Mouse (Mus musculus) hindbrain, postnatal 0 days (tissue): ENCODE data around the gene Dlg2. TPM values are rescaled to one million over a fixed set of nuclear protein-coding genes. Genes with fewer than 3 reads are reported as not detected.

Source experiments
- ATAC-seq: fragments of 200-750 bp; cut with Nextera tagmentation; 2 replicates; pipeline ENCODE4 v1.8.0; 2017; ENCODE audit warnings: mild to moderate bottlenecking, moderate TSS enrichment, moderate library complexity
- DNase-seq: peaks from one replicate; pipeline ENCODE4 v3.0.0-alpha.2; 2015; ENCODE audit warnings: low spot score
- H3K27ac ChIP-seq: fragments of 300-500 bp; sonication (generic); 2 replicates; pipeline ENCODE4 v1.5.1; 2014; ENCODE audit warnings: mild to moderate bottlenecking
- H3K27me3 ChIP-seq: fragments of 300-500 bp; sonication (generic); 2 replicates; pipeline ENCODE4 v1.6.1; 2014; ENCODE audit warnings: low read length, mixed read lengths; ENCODE audit not compliant: insufficient read depth
- H3K36me3 ChIP-seq: fragments of 300-500 bp; sonication (generic); 2 replicates; pipeline ENCODE4 v1.6.1; 2014; ENCODE audit warnings: low read length, mixed read lengths; ENCODE audit not compliant: insufficient read depth
- H3K4me1 ChIP-seq: fragments of 300-500 bp; sonication (generic); 2 replicates; pipeline ENCODE4 v1.6.1; 2014; ENCODE audit warnings: antibody characterized with exemption, low read length, mixed read lengths; ENCODE audit not compliant: insufficient read depth
- H3K4me2 ChIP-seq: fragments of 300-500 bp; sonication (generic); 2 replicates; pipeline ENCODE4 v1.6.1; 2014; ENCODE audit warnings: low read depth, mild to moderate bottlenecking, low read length, moderate library complexity, mixed read lengths
- H3K4me3 ChIP-seq: fragments of 300-500 bp; sonication (generic); 2 replicates; pipeline ENCODE4 v1.5.1; 2014; ENCODE audit warnings: low read length
- H3K9ac ChIP-seq: fragments of 300-500 bp; sonication (generic); replicated peaks from 2 replicates; pipeline ENCODE4 v1.6.1; 2014; ENCODE audit warnings: mild to moderate bottlenecking, low read length, moderate library complexity, mixed read lengths
- H3K9me3 ChIP-seq: fragments of 300-500 bp; sonication (generic); 2 replicates; pipeline ENCODE4 v1.6.1; 2016; ENCODE audit warnings: low read length, mixed read lengths
- CTCF ChIP-seq: IDR thresholded peaks from 2 replicates; pipeline ENCODE4 v1.5.1; 2016; ENCODE audit warnings: antibody characterized with exemption, control low read depth, low read depth
- WGBS: fragments of 180-500 bp; shearing (Covaris S2); extraction: QIAGEN DNeasy Blood & Tissue Kit; methylation state at CpG from one replicate; pipeline ENCODE4 v1.1.7; 2014; 5-methylcytosine and 5-hydroxymethylcytosine counted together
- polyA plus RNA-seq: library from polyadenylated mRNA; unstranded; fragments of >200 nt; fragmentation: Nextera tagmentation; extraction: Ambion mirVana; gene quantifications from 2 replicates; pipeline ENCODE4 v1.2.1, GENCODE M21; 2015
- total RNA-seq: library from RNA; depleted of rRNA; stranded (reverse); fragments of >200 nt; gene quantifications from 2 replicates; pipeline ENCODE4 v1.2.3, GENCODE M21; 2014

Gene Dlg2
- total and polyA plus RNA-seq, 2 experiments from 2014 or later, result 20.4 to 113 TPM

DNA sequence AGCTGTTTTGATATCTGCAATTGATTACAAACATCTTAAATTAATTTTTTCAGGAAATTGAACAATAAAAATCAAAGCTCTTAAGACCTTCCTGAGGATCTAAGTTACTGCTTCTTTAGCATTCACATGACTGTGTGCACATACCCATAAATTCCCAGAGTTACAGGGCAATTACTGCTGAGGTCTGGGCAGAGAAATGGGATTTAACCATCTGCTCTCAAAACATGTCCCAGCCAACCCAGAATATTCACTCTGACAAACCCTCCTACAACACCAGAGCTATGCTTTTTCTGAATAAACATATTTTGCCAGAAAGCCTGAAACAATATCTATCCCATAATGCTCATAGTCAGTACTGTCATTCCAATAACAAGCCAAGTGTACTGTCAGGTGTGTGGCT, 1788.5 kb downstream of the Dlg2 start:
- ATAC-seq (peak; percentile 58; the same call in 1 of the 2 replicates), DNase-seq (peak; percentile 38)
- no peak overlapping the region for H3K4me2 ChIP-seq
- H3K36me3 ChIP-seq, result no peaks in the 10 kb centered on the region
- TF ChIP-seq CTCF, result no peak
- H3K9ac ChIP-seq, result no peak overlapping the region
- no peaks in the 10 kb centered on the region for H3K27me3 ChIP-seq
- no peak overlapping the region for H3K4me3 ChIP-seq
- H3K4me1 ChIP-seq, result no peaks in the 10 kb centered on the region
- H3K9me3 ChIP-seq, result no peaks in the 10 kb centered on the region
- H3K27ac ChIP-seq, result peak overlapping the region; percentile 32; the same call in 1 of the 2 replicates

DNA sequence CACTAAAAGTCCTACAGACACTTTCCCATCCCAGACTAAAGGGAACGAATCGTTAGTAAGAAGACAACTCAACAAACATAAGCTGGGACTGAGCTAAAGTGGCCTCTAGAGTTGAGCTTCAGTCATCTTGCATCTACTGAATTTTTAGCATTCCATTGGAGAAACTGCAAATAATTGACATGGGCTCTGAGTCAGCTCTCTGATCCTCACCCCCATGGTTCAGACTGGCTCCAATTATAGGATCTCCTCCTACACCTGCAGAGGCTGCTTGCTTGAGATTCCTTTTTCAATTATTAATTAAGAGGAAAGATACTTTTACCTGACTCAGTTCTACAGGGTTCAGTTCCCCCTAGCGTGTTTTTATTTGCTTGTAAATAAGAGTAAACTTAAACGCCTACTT, 1798.9 kb downstream of the Dlg2 start:
- no peaks in the 10 kb centered on the region for H3K27me3 ChIP-seq
- H3K4me1 ChIP-seq, result no peaks in the 10 kb centered on the region
- WGBS, result 80% methylated on average over 4 of the region's 4 CpGs
- DNase-seq (no peak), ATAC-seq (no peak)
- H3K36me3 ChIP-seq, result no peaks in the 10 kb centered on the region
- H3K9ac ChIP-seq, result no peak overlapping the region
- H3K9me3 ChIP-seq, result no peaks in the 10 kb centered on the region
- no peak for TF ChIP-seq CTCF
- H3K4me2 ChIP-seq, result no peak overlapping the region
- no peak overlapping the region for H3K27ac ChIP-seq
- no peak overlapping the region for H3K4me3 ChIP-seq

DNA sequence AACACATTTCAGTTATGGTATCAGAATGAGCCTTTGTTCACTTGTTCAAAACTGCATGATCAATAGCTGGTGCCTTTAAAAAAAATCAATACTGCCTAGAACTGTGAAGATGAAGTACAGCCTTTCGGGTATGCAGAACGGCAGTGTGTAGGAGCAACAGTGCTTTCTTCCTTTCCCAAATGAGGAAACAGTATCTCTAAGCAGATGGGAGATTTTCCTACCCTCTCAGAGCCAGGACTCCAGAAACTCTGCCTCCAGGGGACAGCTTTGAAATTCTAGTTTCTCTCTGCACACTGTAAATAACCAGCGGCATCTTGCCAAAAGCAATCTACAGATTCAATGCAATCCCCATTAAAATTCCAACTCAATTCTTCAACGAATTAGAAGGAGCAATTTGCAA, 1801.2 kb downstream of the Dlg2 start:
- no peaks in the 10 kb centered on the region for H3K36me3 ChIP-seq
- H3K27ac ChIP-seq, result no peak overlapping the region
- H3K4me3 ChIP-seq, result no peak overlapping the region
- no peak overlapping the region for H3K9ac ChIP-seq
- ATAC-seq, result no peak
- no peaks in the 10 kb centered on the region for H3K27me3 ChIP-seq
- TF ChIP-seq CTCF, result no peak
- H3K4me2 ChIP-seq, result no peak overlapping the region
- no peak for DNase-seq
- no peaks in the 10 kb centered on the region for H3K9me3 ChIP-seq
- WGBS, result 56% methylated on average over 4 of the region's 4 CpGs
- H3K4me1 ChIP-seq, result 0 out of 2 replicates have a peak, but pooled peaks cover 2% of the 10 kb centered on the region

DNA sequence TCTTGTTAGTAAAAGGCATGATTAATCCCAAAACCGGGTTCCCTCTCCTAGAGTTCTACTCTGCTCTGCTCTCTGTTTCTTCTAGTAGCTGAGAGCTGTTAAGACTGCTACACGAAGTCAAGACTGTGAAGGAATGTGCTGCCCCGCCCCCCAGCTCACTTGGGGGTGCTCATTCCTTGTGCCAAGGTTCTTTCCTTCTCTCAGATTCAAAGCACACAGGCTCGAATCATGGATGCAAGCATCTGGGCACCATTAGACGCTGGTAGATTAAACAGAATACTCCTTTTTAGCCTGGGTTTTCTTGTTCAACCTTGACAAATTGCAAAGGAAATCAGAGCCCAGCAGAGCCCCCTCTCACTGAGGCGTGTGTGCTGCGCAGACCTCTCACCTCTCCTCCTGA, 1804.5 kb downstream of the Dlg2 start:
- WGBS, result 30% methylated on average over 7 of the region's 7 CpGs
- H3K4me3 ChIP-seq, result no peak overlapping the region
- no peak for TF ChIP-seq CTCF
- no peak overlapping the region for H3K4me2 ChIP-seq
- ATAC-seq (0 out of 2 replicates have a peak, but pooled peaks have one; percentile 38), DNase-seq (no peak)
- H3K9ac ChIP-seq, result 0 out of 2 replicates have a peak overlapping the region, but pooled peaks have one; percentile 13
- no peaks in the 10 kb centered on the region for H3K27me3 ChIP-seq
- H3K27ac ChIP-seq, result no peak overlapping the region
- 0 out of 2 replicates have a peak, but pooled peaks cover 3% of the 10 kb centered on the region for H3K4me1 ChIP-seq
- H3K9me3 ChIP-seq, result no peaks in the 10 kb centered on the region
- no peaks in the 10 kb centered on the region for H3K36me3 ChIP-seq

DNA sequence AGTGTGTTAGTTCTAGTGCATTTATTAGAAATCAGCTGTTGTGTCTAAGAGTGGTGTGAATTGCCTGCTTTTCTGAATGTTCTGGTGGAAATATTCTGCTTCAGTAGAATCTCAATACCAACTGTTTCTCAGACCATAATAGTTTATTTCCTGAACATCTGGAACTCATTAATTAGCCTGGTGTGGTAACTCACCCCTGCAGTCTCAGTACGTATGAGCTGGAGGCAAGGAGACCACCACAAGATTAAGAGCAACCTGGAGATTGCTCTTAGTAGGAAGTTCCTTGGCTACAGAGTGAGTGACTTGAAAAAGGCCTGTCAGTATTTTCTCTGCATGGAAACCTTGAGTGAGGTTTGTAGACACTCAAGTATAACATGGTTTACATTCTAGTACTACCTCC, 1810.6 kb downstream of the Dlg2 start:
- no peak for TF ChIP-seq CTCF
- no peak overlapping the region for H3K9ac ChIP-seq
- H3K27ac ChIP-seq, result no peak overlapping the region
- H3K4me1 ChIP-seq, result 0 out of 2 replicates have a peak, but pooled peaks cover 3% of the 10 kb centered on the region
- H3K4me2 ChIP-seq, result no peak overlapping the region
- H3K9me3 ChIP-seq, result no peaks in the 10 kb centered on the region
- no peaks in the 10 kb centered on the region for H3K36me3 ChIP-seq
- WGBS, result 62% methylated on average over 1 of the region's 1 CpGs
- ATAC-seq (no peak), DNase-seq (no peak)
- H3K4me3 ChIP-seq, result no peak overlapping the region
- no peaks in the 10 kb centered on the region for H3K27me3 ChIP-seq

DNA sequence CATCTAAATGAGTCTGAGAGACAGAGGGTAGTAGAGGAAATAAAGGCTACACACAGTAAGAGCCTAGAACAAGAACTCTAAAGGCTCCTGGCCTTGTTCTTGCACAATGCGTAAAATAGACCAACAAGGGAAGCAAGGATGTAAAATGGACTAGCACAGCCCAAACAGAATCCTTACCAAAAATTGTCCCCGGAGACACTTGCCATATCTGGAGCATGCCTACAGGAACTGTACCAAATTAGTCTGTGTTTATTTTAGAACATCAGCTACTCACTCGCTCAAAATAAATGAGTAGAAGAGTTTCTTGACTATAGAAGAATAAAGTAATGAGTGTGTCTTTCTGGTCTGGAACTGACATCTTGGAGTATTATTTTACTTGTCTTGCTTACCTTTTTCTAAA, 1812.3 kb downstream of the Dlg2 start:
- DNase-seq (no peak), ATAC-seq (no peak)
- H3K4me2 ChIP-seq, result no peak overlapping the region
- no peak overlapping the region for H3K9ac ChIP-seq
- no peaks in the 10 kb centered on the region for H3K9me3 ChIP-seq
- no peak overlapping the region for H3K4me3 ChIP-seq
- H3K27ac ChIP-seq, result no peak overlapping the region
- no peaks in the 10 kb centered on the region for H3K36me3 ChIP-seq
- no peaks in the 10 kb centered on the region for H3K4me1 ChIP-seq
- no peak for TF ChIP-seq CTCF
- H3K27me3 ChIP-seq, result no peaks in the 10 kb centered on the region
- WGBS, result 93% methylated on average over 3 of the region's 3 CpGs

DNA sequence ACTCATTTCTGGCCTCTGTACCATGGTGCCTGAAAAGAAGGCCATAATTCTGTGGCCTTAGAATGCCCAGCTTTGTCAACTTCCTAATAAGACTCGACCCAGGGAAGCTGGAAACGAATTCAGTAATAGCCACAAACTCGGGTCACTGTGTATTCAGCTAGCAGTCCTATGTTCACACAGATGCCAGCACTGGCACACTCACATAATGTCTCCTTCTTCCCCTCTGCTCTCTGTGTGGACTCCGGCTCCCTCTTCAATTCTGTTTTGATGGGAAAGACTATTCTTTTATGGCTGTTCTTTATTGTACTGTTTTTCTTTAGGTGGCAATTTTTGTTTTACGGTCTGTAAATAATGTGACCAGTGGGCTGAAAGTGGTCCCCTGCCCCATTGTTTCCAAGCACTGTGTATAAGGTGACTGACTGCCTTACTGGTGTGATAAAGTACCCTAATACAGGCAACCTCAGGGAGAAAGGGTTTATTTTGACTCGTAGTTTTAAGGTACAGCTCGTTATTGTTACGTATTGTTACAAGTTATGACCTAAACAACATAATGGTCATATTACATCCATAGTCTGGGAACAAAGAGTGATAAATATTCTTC, 1816.5 kb downstream of the Dlg2 start:
- Histone ChIP-seq H3K4me2 (no peak overlapping the region), H3K9ac (no peak overlapping the region), H3K4me1 (no peaks in the 10 kb centered on the region), H3K9me3 (no peaks in the 10 kb centered on the region), H3K27ac (no peak overlapping the region), H3K4me3 (no peak overlapping the region), H3K27me3 (no peaks in the 10 kb centered on the region), H3K36me3 (no peaks in the 10 kb centered on the region)
- DNase-seq (no peak), ATAC-seq (no peak)
- 71% methylated on average over 8 of the region's 8 CpGs for WGBS
- no peak for TF ChIP-seq CTCF
